Comparison of ENCODE assay signal across 28 mouse cellular contexts in genomic region chr12:33250197-33250596, GRCm38 (mm10).
"Had no signal": no experiment of that assay in that cellular context is flagged by ENCODE, and none has a peak within 500 bp of the region (broad histone marks: within the 10 kb centered on the region; RNA-seq: fewer than 3 reads in every experiment).

No protein-coding gene starts in this region.

- H3K27ac ChIP-seq: embryonic facial prominence, embryonic 10.5 days; embryonic facial prominence, embryonic 12.5 days; embryonic facial prominence, embryonic 13.5 days; embryonic facial prominence, embryonic 15.5 days; forebrain, embryonic 10.5 days; forebrain, embryonic 12.5 days; forebrain, embryonic 13.5 days; forebrain, embryonic 15.5 days; gastrocnemius, adult 2 months had no signal

- H3K36me3 ChIP-seq: embryonic facial prominence, embryonic 15.5 days; forebrain, embryonic 15.5 days had no signal

- H3K27me3 ChIP-seq: embryonic facial prominence, embryonic 12.5 days; embryonic facial prominence, embryonic 13.5 days; embryonic facial prominence, embryonic 15.5 days; forebrain, embryonic 12.5 days; forebrain, embryonic 13.5 days; forebrain, embryonic 15.5 days had no signal

- H3K9ac ChIP-seq: embryonic facial prominence, embryonic 12.5 days; embryonic facial prominence, embryonic 13.5 days; embryonic facial prominence, embryonic 15.5 days; forebrain, embryonic 12.5 days; forebrain, embryonic 13.5 days; forebrain, embryonic 15.5 days; forebrain, postnatal 0 days had no signal

- H3K9me3 ChIP-seq: embryonic facial prominence, embryonic 10.5 days; embryonic facial prominence, embryonic 12.5 days; embryonic facial prominence, embryonic 13.5 days; embryonic facial prominence, embryonic 15.5 days; forebrain, embryonic 10.5 days; forebrain, embryonic 12.5 days; forebrain, embryonic 13.5 days; forebrain, embryonic 15.5 days had no signal

- ATAC-seq: forebrain, embryonic 13.5 days; forebrain, embryonic 14.5 days; forebrain, embryonic 15.5 days; forebrain, embryonic 16.5 days; forebrain, postnatal 0 days had no signal

- DNase-seq: cerebellum, adult 18-20 months; cerebellum, adult 2 months; cerebellum, adult 8-10 months; cerebellum, adult 9-10 months; cerebellum, adult 9-11 months; cerebellum, postnatal 10 days; cerebellum, postnatal 14 days; cerebellum, postnatal 25 days; cerebellum, postnatal 36 days; embryo, embryonic 11 days; forebrain, postnatal 0 days; gastrocnemius, adult 2 months; gastrocnemius, postnatal 10 days; gastrocnemius, postnatal 14 days; gastrocnemius, postnatal 25 days; gastrocnemius, postnatal 36 days; heart, adult 18-20 months had no signal

- H3K4me2 ChIP-seq: embryonic facial prominence, embryonic 12.5 days; embryonic facial prominence, embryonic 13.5 days; embryonic facial prominence, embryonic 15.5 days; forebrain, embryonic 12.5 days; forebrain, embryonic 13.5 days; forebrain, embryonic 15.5 days had no signal

- H3K4me3 ChIP-seq: embryonic facial prominence, embryonic 10.5 days; embryonic facial prominence, embryonic 12.5 days; embryonic facial prominence, embryonic 13.5 days; embryonic facial prominence, embryonic 15.5 days; erythroblast, embryonic 14.5 days; forebrain, embryonic 10.5 days; forebrain, embryonic 12.5 days; forebrain, embryonic 13.5 days; forebrain, embryonic 15.5 days; gastrocnemius, adult 2 months had no signal
